Mouse (Mus musculus): ENCODE data around the gene Rbm18.

- TF ChIP-seq POLR2A (IDR thresholded peaks at IDR 0.05; ENCODE audit: insufficient read depth, low read length) (no peak), CTCF (IDR thresholded peaks at IDR 0.05; ENCODE audit: low read depth, low read length) (no peak)
Measured at GRCm38 (mm10) chr2:36126795-36127429, 9.7 kb downstream of the Rbm18 start.

All from ES-Bruce4 (cell line).